Mouse (Mus musculus) lung, postnatal 0 days (tissue): Measurements from ENCODE around the gene Nrbp1. TPM values are rescaled to one million over a fixed set of nuclear protein-coding genes. Genes with fewer than 3 reads are reported as not detected.

ENCODE experiments used
- ATAC-seq: fragments of 200-750 bp; cut with Nextera tagmentation; 2 replicates; pipeline ENCODE4 v1.8.0; 2017; ENCODE audit warnings: moderate library complexity
- DNase-seq: peaks from one replicate; pipeline ENCODE4 v3.0.0-alpha.2; 2016; ENCODE audit warnings: low spot score
- H3K27ac ChIP-seq: fragments of 300-500 bp; sonication (generic); 2 replicates; pipeline ENCODE4 v1.5.1; 2014; ENCODE audit warnings: antibody characterized with exemption, mild to moderate bottlenecking, low read length, mixed read lengths
- H3K27me3 ChIP-seq: fragments of 300-500 bp; sonication (generic); replicated peaks from 2 replicates; pipeline ENCODE4 v1.6.1; 2014; ENCODE audit warnings: low read length, mixed read lengths; ENCODE audit not compliant: insufficient read depth
- H3K36me3 ChIP-seq: fragments of 300-500 bp; sonication (generic); 2 replicates; pipeline ENCODE4 v1.6.1; 2014; ENCODE audit warnings: low read length, mixed read lengths; ENCODE audit not compliant: insufficient read depth
- H3K4me1 ChIP-seq: fragments of 300-500 bp; sonication (generic); 2 replicates; pipeline ENCODE4 v1.6.1; 2014; ENCODE audit warnings: antibody characterized with exemption, low read depth, low read length, mixed read lengths; ENCODE audit not compliant: insufficient read depth
- H3K4me2 ChIP-seq: fragments of 300-500 bp; sonication (generic); replicated peaks from 2 replicates; pipeline ENCODE4 v1.6.1; 2014; ENCODE audit warnings: low read depth, mild to moderate bottlenecking, low read length, moderate library complexity, mixed read lengths
- H3K4me3 ChIP-seq: fragments of 300-500 bp; sonication (generic); 2 replicates; pipeline ENCODE4 v1.5.1; 2014; ENCODE audit warnings: low read depth, low read length
- H3K9ac ChIP-seq: fragments of 300-500 bp; sonication (generic); replicated peaks from 2 replicates; pipeline ENCODE4 v1.6.1; 2014; ENCODE audit warnings: low read depth, mild to moderate bottlenecking
- H3K9me3 ChIP-seq: fragments of 300-500 bp; sonication (generic); 2 replicates; pipeline ENCODE4 v1.6.1; 2016; ENCODE audit warnings: low read length, mixed read lengths
- CTCF ChIP-seq: IDR thresholded peaks from 2 replicates; pipeline ENCODE4 v1.5.1; 2016; ENCODE audit warnings: antibody characterized with exemption, mild to moderate bottlenecking
- EP300 ChIP-seq: IDR thresholded peaks from 2 replicates; pipeline ENCODE4 v1.6.1; 2016; ENCODE audit warnings: antibody characterized with exemption, mild to moderate bottlenecking, control low read depth
- WGBS: fragments of 180-500 bp; shearing (Covaris S2); extraction: QIAGEN DNeasy Blood & Tissue Kit; methylation state at CpG from one replicate; pipeline ENCODE4 v1.1.7; 2014; 5-methylcytosine and 5-hydroxymethylcytosine counted together
- polyA plus RNA-seq: library from polyadenylated mRNA; unstranded; fragments of >200 nt; fragmentation: Nextera tagmentation; extraction: Ambion mirVana; gene quantifications from 2 replicates; pipeline ENCODE4 v1.2.1, GENCODE M21; 2015

Nrbp1 gene
- polyA plus RNA-seq, 1 experiment from 2014 or later = 131 TPM

GRCm38 (mm10) chr5:31254452-31254851 lies 13.8 kb downstream of the Nrbp1 start:
- no peaks in the 10 kb centered on the region for H3K9me3 ChIP-seq
- peaks cover 23% of the 10 kb centered on the region for H3K36me3 ChIP-seq
- no peak overlapping the region for H3K9ac ChIP-seq
- 28% methylated on average over 7 of the region's 7 CpGs for WGBS
- TF ChIP-seq EP300 = peak; percentile 55; the same call in 1 of the 2 replicates
- TF ChIP-seq CTCF = no peak
- DNase-seq = peak; percentile 92
- peak; percentile 67 for ATAC-seq
- peak overlapping the region; percentile 28; the same call in 1 of the 2 replicates for H3K4me2 ChIP-seq
- no peaks in the 10 kb centered on the region for H3K27me3 ChIP-seq
- H3K4me3 ChIP-seq = no peak overlapping the region
- H3K4me1 ChIP-seq = peaks cover 3% of the 10 kb centered on the region; the same call in 1 of the 2 replicates
- peak overlapping the region; percentile 80 for H3K27ac ChIP-seq

- Histone ChIP-seq H3K4me1 (peaks cover 3% of the 10 kb centered on the region; the same call in 1 of the 2 replicates), H3K27me3 (no peaks in the 10 kb centered on the region), H3K4me2 (peak overlapping the region; percentile 28; the same call in 1 of the 2 replicates), H3K4me3 (no peak overlapping the region), H3K36me3 (peaks cover 18% of the 10 kb centered on the region), H3K27ac (peak overlapping the region; percentile 80), H3K9ac (no peak overlapping the region), H3K9me3 (no peaks in the 10 kb centered on the region)
- TF ChIP-seq CTCF = no peak
- TF ChIP-seq EP300 = no peak
- ATAC-seq (no peak), DNase-seq (no peak)
- 74% methylated on average over 8 of the region's 8 CpGs for WGBS
Measured at GRCm38 (mm10) chr5:31254901-31255300, 14.2 kb downstream of the Nrbp1 start.

DNA sequence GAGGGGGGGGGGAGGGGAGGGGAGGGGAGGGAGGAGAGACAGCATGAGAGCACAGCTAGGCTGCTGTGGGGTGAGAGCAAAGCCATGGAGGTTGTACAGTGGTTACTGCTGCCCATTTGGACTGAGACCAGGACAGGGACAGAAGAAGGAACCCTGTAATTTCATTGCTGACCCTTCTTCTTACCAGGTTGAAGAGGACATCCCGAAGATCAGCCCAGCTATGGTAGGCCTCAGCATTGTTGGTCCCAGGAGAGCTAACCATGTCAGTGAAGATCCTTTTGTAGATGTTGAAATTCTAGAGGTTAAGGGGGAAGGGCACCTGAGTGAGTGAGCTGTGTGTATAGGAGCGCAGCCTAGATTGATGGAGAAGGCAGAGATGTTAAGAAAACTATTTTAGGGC lies 14.7 kb downstream of the Nrbp1 start:
- no peak for ATAC-seq
- H3K36me3 ChIP-seq = peaks cover 13% of the 10 kb centered on the region; the same call in 1 of the 2 replicates

GRCm38 (mm10) chr5:31255971-31256370 lies 15.3 kb downstream of the Nrbp1 start:
- peaks cover 9% of the 10 kb centered on the region; the same call in 1 of the 2 replicates for H3K36me3 ChIP-seq
- TF ChIP-seq CTCF (no peak), EP300 (no peak)
- no peak overlapping the region for H3K4me2 ChIP-seq
- DNase-seq (no peak), ATAC-seq (no peak)
- no peaks in the 10 kb centered on the region for H3K27me3 ChIP-seq
- no peak overlapping the region for H3K27ac ChIP-seq
- H3K4me3 ChIP-seq = no peak overlapping the region
- H3K9me3 ChIP-seq = no peaks in the 10 kb centered on the region
- peaks cover 3% of the 10 kb centered on the region; the same call in 1 of the 2 replicates for H3K4me1 ChIP-seq
- H3K9ac ChIP-seq = no peak overlapping the region
- 92% methylated on average over 2 of the region's 2 CpGs for WGBS

More for the DNA sequence above, 14.7 kb downstream of the Nrbp1 start:
- Histone ChIP-seq H3K27me3 (no peaks in the 10 kb centered on the region), H3K9me3 (no peaks in the 10 kb centered on the region), H3K4me2 (no peak overlapping the region), H3K27ac (peak overlapping the region; percentile 16), H3K4me3 (no peak overlapping the region), H3K9ac (no peak overlapping the region), H3K4me1 (peaks cover 3% of the 10 kb centered on the region; the same call in 1 of the 2 replicates)
- whole genome bisulfite sequencing = 88% methylated on average over 2 of the region's 2 CpGs
- TF ChIP-seq EP300 = no peak
- TF ChIP-seq CTCF = no peak
- DNase-seq = no peak

GRCm38 (mm10) chr5:31257616-31258015 lies 17.0 kb downstream of the Nrbp1 start:
- WGBS = 81% methylated on average over 11 of the region's 11 CpGs
- 0 out of 2 replicates have a peak, but pooled peaks cover 12% of the 10 kb centered on the region for H3K36me3 ChIP-seq

GRCm38 (mm10) chr5:31266101-31266500 lies 25.4 kb downstream of the Nrbp1 start:
- Histone ChIP-seq H3K4me1 (no peaks in the 10 kb centered on the region), H3K4me2 (no peak overlapping the region), H3K27ac (no peak overlapping the region), H3K9me3 (no peaks in the 10 kb centered on the region), H3K27me3 (no peaks in the 10 kb centered on the region), H3K9ac (no peak overlapping the region), H3K36me3 (peaks cover 33% of the 10 kb centered on the region), H3K4me3 (no peak overlapping the region)
- 82% methylated on average over 7 of the region's 7 CpGs for WGBS
- DNase-seq (no peak), ATAC-seq (no peak)
- TF ChIP-seq CTCF (no peak), EP300 (no peak)

More at GRCm38 (mm10) chr5:31257616-31258015, 17.0 kb downstream of the Nrbp1 start:
- no peak overlapping the region for H3K27ac ChIP-seq
- H3K4me3 ChIP-seq = no peak overlapping the region
- no peaks in the 10 kb centered on the region for H3K27me3 ChIP-seq
- TF ChIP-seq EP300 (no peak), CTCF (no peak)
- ATAC-seq (no peak), DNase-seq (no peak)
- H3K9me3 ChIP-seq = no peaks in the 10 kb centered on the region
- H3K9ac ChIP-seq = no peak overlapping the region
- H3K4me1 ChIP-seq = no peaks in the 10 kb centered on the region; the same call in 1 of the 2 replicates
- no peak overlapping the region for H3K4me2 ChIP-seq
